Mouse (Mus musculus): Measurements from ENCODE around the gene Rgl1. TPM values are rescaled to one million over a fixed set of nuclear protein-coding genes. Genes with fewer than 3 reads are reported as not detected.

Rgl1 gene
- total and polyA plus RNA-seq, 2 experiments from 2014 or later = 16.2 to 16.9 TPM

DNA sequence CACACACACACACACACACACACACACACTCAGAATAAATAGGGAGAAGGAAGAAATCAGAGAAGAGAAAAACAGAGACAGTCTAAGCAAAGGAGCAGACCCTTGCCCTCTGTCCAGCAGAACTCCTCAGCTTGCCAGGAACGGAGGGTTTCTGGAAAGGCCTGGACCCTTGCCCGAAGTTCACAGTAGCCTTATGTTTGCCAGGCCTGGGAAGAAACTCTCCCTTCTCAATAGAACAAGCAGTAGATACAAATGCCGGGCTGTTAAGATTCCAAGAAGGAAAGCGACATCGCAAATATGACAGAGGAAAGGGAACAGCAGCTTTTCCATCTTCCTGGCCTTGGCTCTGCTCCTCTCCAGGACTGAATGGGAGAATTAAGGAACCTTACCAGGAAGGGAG is 205.7 kb downstream of the Rgl1 start:
- Histone ChIP-seq H3K36me3 (ENCODE audit: insufficient read depth, low read length) (no peaks in the 10 kb centered on the region), H3K27me3 (ENCODE audit: insufficient read depth, low read length) (no peaks in the 10 kb centered on the region), H3K4me2 (ENCODE audit: low read depth, low read length, poor library complexity, severe bottlenecking) (no peak overlapping the region), H3K9ac (replicated peaks; ENCODE audit: low read length, poor library complexity, severe bottlenecking) (no peak overlapping the region), H3K4me3 (ENCODE audit: low read depth, low read length) (no peak overlapping the region), H3K27ac (ENCODE audit: low read depth, low read length) (peak overlapping the region; percentile 1; the same call in 1 of the 2 replicates), H3K9me3 (ENCODE audit: low read length) (no peaks in the 10 kb centered on the region), H3K4me1 (ENCODE audit: insufficient read depth, low read length) (no peaks in the 10 kb centered on the region)
- DNase-seq (ENCODE audit: low spot score) (peak; percentile 80), ATAC-seq (ENCODE audit: low FRiP score) (no peak)
- 69% methylated on average over 5 of the region's 5 CpGs for WGBS
- TF ChIP-seq CTCF (IDR thresholded peaks at IDR 0.05) = no peak

DNA sequence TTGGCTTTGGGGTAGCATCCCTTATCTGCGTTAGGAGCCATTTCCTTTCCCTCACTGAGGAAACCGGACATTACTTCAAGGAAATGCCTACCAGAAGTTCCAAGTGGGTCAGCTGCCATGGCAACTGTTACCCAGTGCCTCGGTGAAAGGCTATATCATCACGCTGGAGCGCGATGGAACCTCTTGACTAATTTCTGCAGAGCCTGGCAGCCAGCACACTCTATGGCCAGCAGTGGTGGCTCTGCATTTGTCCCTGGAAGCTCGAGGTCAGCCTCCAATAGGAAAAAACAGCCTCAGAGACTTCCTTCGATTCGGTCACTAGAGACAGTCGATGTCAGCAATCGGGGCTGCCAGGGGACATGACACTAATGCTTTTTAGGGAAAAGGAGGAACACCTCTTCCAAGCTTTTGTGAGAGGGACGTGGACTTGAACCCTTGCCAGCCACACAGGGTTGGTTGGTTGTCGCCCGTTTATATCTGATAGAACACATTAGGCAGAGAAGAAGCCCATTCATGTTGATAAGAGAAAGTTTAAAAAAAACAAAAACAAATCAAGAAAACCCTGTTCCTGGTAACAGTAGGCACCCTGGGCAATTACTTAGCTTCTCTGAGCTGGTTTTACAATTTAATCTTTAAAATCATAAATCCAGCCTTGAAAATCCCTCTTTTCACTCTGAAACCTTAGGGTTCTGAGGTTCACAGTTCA is 209.4 kb downstream of the Rgl1 start:
- Histone ChIP-seq H3K4me2 (ENCODE audit: low read depth, low read length, poor library complexity, severe bottlenecking) (no peak overlapping the region), H3K36me3 (ENCODE audit: insufficient read depth, low read length) (0 out of 2 replicates have a peak, but pooled peaks cover 3% of the 10 kb centered on the region), H3K9ac (replicated peaks; ENCODE audit: low read length, poor library complexity, severe bottlenecking) (no peak overlapping the region), H3K27me3 (ENCODE audit: insufficient read depth, low read length) (no peaks in the 10 kb centered on the region), H3K27ac (ENCODE audit: low read depth, low read length) (peak overlapping the region; percentile 26; the same call in 1 of the 2 replicates), H3K4me3 (ENCODE audit: low read depth, low read length) (no peak overlapping the region), H3K4me1 (ENCODE audit: insufficient read depth, low read length) (no peaks in the 10 kb centered on the region), H3K9me3 (ENCODE audit: low read length) (no peaks in the 10 kb centered on the region)
- ATAC-seq (ENCODE audit: low FRiP score) = peak; percentile 38; the same call in 1 of the 2 replicates
- 0 out of 2 replicates have a peak, but pooled peaks have one; percentile 2 for TF ChIP-seq CTCF (IDR thresholded peaks at IDR 0.05)
- WGBS = 31% methylated on average over 14 of the region's 14 CpGs
- peak; percentile 66 for DNase-seq (ENCODE audit: low spot score)

DNA sequence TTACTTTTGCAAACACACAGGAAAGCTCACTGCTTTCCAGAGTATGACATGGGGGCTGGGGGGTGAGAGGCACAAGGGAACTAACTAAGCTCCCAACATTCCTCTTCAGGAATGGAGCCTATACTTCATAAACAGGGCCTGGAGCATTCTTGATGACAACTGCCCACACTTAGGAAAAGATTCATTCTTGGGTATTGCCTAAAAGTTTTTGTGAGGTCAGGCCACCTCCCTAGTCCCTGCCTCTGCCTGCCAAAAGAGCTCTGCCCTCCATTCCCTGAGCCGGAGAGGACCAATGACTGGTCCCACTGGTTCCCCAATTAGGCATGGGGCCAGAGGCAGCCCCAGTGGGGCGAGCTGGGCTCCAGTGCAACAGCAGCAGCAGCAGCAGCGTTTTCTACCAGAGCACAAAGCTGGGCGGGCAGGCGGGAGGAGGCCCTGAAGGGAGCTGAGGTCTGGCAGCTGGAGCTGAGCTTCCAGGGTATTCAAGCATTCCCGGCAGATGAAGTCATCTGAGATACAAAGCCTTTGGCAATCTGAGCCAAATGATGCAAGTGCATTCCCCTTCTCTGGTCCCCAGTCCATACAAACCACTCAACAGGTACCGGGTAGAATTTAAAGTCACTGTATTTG is 210.1 kb downstream of the Rgl1 start:
- Histone ChIP-seq H3K27ac (ENCODE audit: low read depth, low read length) (peak overlapping the region; percentile 26; the same call in 1 of the 2 replicates), H3K4me3 (ENCODE audit: low read depth, low read length) (no peak overlapping the region), H3K27me3 (ENCODE audit: insufficient read depth, low read length) (no peaks in the 10 kb centered on the region), H3K4me1 (ENCODE audit: insufficient read depth, low read length) (no peaks in the 10 kb centered on the region), H3K9me3 (ENCODE audit: low read length) (no peaks in the 10 kb centered on the region), H3K4me2 (ENCODE audit: low read depth, low read length, poor library complexity, severe bottlenecking) (no peak overlapping the region), H3K36me3 (ENCODE audit: insufficient read depth, low read length) (0 out of 2 replicates have a peak, but pooled peaks cover 3% of the 10 kb centered on the region), H3K9ac (replicated peaks; ENCODE audit: low read length, poor library complexity, severe bottlenecking) (no peak overlapping the region)
- peak; percentile 78 for ATAC-seq (ENCODE audit: low FRiP score)
- DNase-seq (ENCODE audit: low spot score) = peak; percentile 75
- no peak for TF ChIP-seq CTCF (IDR thresholded peaks at IDR 0.05)
- whole genome bisulfite sequencing = 17% methylated on average over 7 of the region's 7 CpGs

DNA sequence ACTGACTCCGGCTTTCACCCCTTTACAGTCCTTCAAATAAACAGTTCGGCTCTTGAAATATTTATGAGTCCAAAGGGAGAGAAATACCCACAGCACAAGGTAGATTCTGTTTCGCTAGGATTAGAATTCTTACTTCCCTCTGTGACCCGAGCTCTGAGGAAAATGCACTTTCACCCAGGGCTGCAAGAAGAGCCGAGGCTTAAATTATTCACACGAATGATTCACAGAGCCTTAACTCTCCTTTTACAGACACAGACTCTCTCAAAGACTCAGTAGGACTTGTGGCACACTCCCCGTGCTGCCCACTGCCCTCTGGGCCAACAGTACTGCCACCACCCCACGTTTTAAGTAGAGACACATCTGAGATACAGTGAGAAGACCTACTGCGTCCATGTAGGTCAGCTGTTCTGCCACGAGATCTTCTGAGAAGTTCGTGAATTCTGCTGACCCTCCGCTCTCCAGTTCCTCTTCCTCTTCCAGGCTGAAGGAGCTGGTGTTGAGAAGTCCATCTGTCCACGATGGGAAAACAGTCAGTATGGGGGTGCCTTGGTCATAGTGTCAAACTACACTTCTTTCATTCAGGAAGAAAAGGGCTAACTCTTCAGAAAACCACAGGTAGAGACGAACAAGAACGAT is 212.1 kb downstream of the Rgl1 start:
- 0 out of 2 replicates have a peak, but pooled peaks cover 3% of the 10 kb centered on the region for H3K36me3 ChIP-seq (ENCODE audit: insufficient read depth, low read length)
- WGBS = 65% methylated on average over 15 of the region's 15 CpGs
- no peaks in the 10 kb centered on the region for H3K27me3 ChIP-seq (ENCODE audit: insufficient read depth, low read length)
- no peaks in the 10 kb centered on the region for H3K9me3 ChIP-seq (ENCODE audit: low read length)
- no peak for TF ChIP-seq CTCF (IDR thresholded peaks at IDR 0.05)
- H3K27ac ChIP-seq (ENCODE audit: low read depth, low read length) = no peak overlapping the region
- H3K4me1 ChIP-seq (ENCODE audit: insufficient read depth, low read length) = no peaks in the 10 kb centered on the region
- DNase-seq (ENCODE audit: low spot score) = no peak
- no peak overlapping the region for H3K4me2 ChIP-seq (ENCODE audit: low read depth, low read length, poor library complexity, severe bottlenecking)
- H3K9ac ChIP-seq (replicated peaks; ENCODE audit: low read length, poor library complexity, severe bottlenecking) = no peak overlapping the region
- no peak for ATAC-seq (ENCODE audit: low FRiP score)
- no peak overlapping the region for H3K4me3 ChIP-seq (ENCODE audit: low read depth, low read length)

DNA sequence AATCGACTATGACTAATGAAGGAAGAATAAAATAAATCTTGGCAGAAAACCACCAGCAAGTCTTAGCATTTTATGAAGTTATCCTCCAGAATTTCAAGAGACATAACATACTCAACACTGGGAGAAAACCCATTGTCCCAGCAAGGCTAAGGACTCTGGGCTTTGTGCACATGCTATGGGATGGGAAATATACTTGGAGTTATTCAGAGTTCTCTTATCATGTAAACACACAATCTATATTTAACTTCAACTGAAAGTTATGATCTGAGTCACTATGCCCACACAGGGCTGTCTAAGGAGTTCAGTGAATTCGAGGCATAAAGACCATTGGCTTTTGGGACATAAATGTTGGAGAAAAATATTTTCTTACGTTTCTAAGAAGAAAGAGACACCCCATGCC is 215.2 kb downstream of the Rgl1 start:
- no peak for TF ChIP-seq CTCF (IDR thresholded peaks at IDR 0.05)
- Histone ChIP-seq H3K9me3 (ENCODE audit: low read length) (no peaks in the 10 kb centered on the region), H3K4me1 (ENCODE audit: insufficient read depth, low read length) (no peaks in the 10 kb centered on the region), H3K9ac (replicated peaks; ENCODE audit: low read length, poor library complexity, severe bottlenecking) (no peak overlapping the region), H3K27me3 (ENCODE audit: insufficient read depth, low read length) (no peaks in the 10 kb centered on the region), H3K4me2 (ENCODE audit: low read depth, low read length, poor library complexity, severe bottlenecking) (no peak overlapping the region), H3K36me3 (ENCODE audit: insufficient read depth, low read length) (0 out of 2 replicates have a peak, but pooled peaks cover 3% of the 10 kb centered on the region), H3K4me3 (ENCODE audit: low read depth, low read length) (no peak overlapping the region), H3K27ac (ENCODE audit: low read depth, low read length) (no peak overlapping the region)
- no peak for DNase-seq (ENCODE audit: low spot score)
- WGBS = 86% methylated on average over 3 of the region's 3 CpGs
- ATAC-seq (ENCODE audit: low FRiP score) = no peak

All from midbrain, postnatal 0 days (tissue).